Mouse (Mus musculus) heart, embryonic 11.5 days (tissue): Measurements from ENCODE around the gene Gm20696. TPM values are rescaled to one million over a fixed set of nuclear protein-coding genes. Genes with fewer than 3 reads are reported as not detected.
A peak's percentile ranks its signal among the peaks of the same experiment; 100 is the strongest.

Experiments
- ATAC-seq: fragments of 200-750 bp; cut with Nextera tagmentation; replicated peaks from 2 replicates; pipeline ENCODE4 v1.8.0; 2017; ENCODE audit warnings: moderate library complexity; ENCODE audit not compliant: insufficient number of reproducible peaks, low FRiP score, low TSS enrichment
- H3K27ac ChIP-seq: fragments of 300-500 bp; sonication (generic); 2 replicates; pipeline ENCODE4 v1.5.1; 2014; ENCODE audit warnings: mild to moderate bottlenecking, low read depth, low read length
- H3K27me3 ChIP-seq: fragments of 300-500 bp; sonication (generic); 2 replicates; pipeline ENCODE4 v1.6.1; 2014; ENCODE audit warnings: mild to moderate bottlenecking, low read length, mixed read lengths; ENCODE audit not compliant: control insufficient read depth, insufficient read depth
- H3K36me3 ChIP-seq: fragments of 300-500 bp; sonication (generic); 2 replicates; pipeline ENCODE4 v1.6.1; 2014; ENCODE audit warnings: mild to moderate bottlenecking, low read length, moderate library complexity, mixed read lengths; ENCODE audit not compliant: control insufficient read depth, insufficient read depth
- H3K4me1 ChIP-seq: fragments of 300-500 bp; sonication (generic); 2 replicates; pipeline ENCODE4 v1.6.1; 2014; ENCODE audit warnings: low read length; ENCODE audit not compliant: control insufficient read depth, insufficient read depth
- H3K4me2 ChIP-seq: fragments of 300-500 bp; sonication (generic); 2 replicates; pipeline ENCODE4 v1.6.1; 2014; ENCODE audit warnings: mild to moderate bottlenecking, moderate library complexity
- H3K4me3 ChIP-seq: fragments of 300-500 bp; sonication (generic); 2 replicates; pipeline ENCODE4 v1.5.1; 2014; ENCODE audit warnings: low read depth, low read length
- H3K9ac ChIP-seq: fragments of 300-500 bp; sonication (generic); 2 replicates; pipeline ENCODE4 v1.6.1; 2014; ENCODE audit warnings: mild to moderate bottlenecking, low read depth, low read length, moderate library complexity
- H3K9me3 ChIP-seq: fragments of 300-500 bp; sonication (generic); replicated peaks from 2 replicates; pipeline ENCODE4 v1.6.1; 2016; ENCODE audit warnings: low read length; ENCODE audit not compliant: control insufficient read depth
- WGBS: fragments of 180-500 bp; shearing (Covaris S2); extraction: QIAGEN DNeasy Blood & Tissue Kit; methylation state at CpG from one replicate; pipeline ENCODE4 v1.1.7; 2014; ENCODE audit not compliant: insufficient replicate concordance; 5-methylcytosine and 5-hydroxymethylcytosine counted together
- polyA plus RNA-seq: library from polyadenylated mRNA; unstranded; fragments of >200 nt; fragmentation: Nextera tagmentation; extraction: Ambion mirVana; gene quantifications from 2 replicates; pipeline ENCODE4 v1.2.1, GENCODE M21; 2014

The Gm20696 gene
- polyA plus RNA-seq, 1 experiment from 2014 or later, result 4.0 TPM

GRCm38 (mm10) chr6:99447447-99447846, 219.2 kb downstream of the Gm20696 start:
- H3K4me1 ChIP-seq, result peaks cover 19% of the 10 kb centered on the region
- no peaks in the 10 kb centered on the region for H3K27me3 ChIP-seq
- H3K4me2 ChIP-seq, result no peak overlapping the region
- H3K36me3 ChIP-seq, result no peaks in the 10 kb centered on the region
- H3K4me3 ChIP-seq, result no peak overlapping the region
- 74% methylated on average over 4 of the region's 4 CpGs for WGBS
- H3K27ac ChIP-seq, result no peak overlapping the region
- no peaks in the 10 kb centered on the region for H3K9me3 ChIP-seq
- no peak for ATAC-seq
- no peak overlapping the region for H3K9ac ChIP-seq

DNA sequence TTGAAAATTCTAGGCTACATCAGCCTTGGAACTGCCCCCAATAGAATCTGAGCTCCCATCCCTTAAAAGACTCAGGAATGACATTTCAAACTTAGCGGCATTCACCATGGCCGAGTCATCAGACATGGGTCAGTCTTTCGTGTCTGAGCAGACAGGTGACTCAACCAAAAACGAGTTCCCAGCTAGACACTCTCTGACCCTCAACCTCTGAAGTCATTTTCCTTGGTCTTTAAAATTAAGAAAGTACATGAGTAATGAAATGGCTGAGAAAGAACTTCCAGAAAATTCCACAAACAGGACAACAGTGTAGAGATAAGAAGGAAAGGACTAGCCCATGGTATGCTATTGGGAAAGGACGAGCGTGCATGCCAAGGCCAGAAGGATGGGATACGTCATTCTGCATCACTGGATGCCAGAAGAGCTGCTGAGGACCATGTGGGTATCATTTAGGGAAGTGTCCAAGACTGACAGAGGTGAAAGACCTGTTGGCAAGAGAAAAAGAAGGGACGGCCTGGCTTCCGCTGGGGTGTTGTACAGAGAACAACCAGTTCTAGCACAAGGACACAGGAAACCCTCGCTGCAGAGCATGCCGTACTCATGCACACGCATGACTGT, 219.7 kb downstream of the Gm20696 start:
- no peak overlapping the region for H3K4me2 ChIP-seq
- WGBS, result 81% methylated on average over 12 of the region's 12 CpGs

DNA sequence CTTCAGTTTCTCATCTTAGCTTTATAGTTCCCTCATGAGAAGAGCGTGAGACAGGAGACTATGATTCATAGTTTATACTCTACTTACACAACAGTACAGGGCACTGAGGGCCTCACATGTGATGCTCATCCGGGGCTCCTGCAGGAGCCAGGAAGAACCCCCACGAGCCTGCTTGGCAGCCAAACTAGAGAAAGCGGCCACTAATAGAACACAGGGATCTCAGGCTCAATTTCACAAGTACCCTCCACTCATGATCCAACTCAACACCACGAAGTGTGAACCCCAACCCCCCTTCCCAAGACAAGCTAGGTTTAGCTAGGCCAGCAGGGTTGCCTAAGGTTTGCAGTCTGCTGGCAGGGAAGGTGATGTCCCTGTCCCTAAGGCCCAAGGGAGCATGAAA, 223.1 kb downstream of the Gm20696 start:
- no peak for ATAC-seq
- H3K27me3 ChIP-seq, result no peaks in the 10 kb centered on the region
- no peak overlapping the region for H3K4me3 ChIP-seq
- no peak overlapping the region for H3K4me2 ChIP-seq
- 62% methylated on average over 5 of the region's 5 CpGs for WGBS
- H3K27ac ChIP-seq, result no peak overlapping the region
- no peaks in the 10 kb centered on the region for H3K9me3 ChIP-seq
- no peak overlapping the region for H3K9ac ChIP-seq
- peaks cover 20% of the 10 kb centered on the region for H3K4me1 ChIP-seq
- H3K36me3 ChIP-seq, result no peaks in the 10 kb centered on the region

More for the DNA sequence above, 219.7 kb downstream of the Gm20696 start:
- peaks cover 16% of the 10 kb centered on the region for H3K4me1 ChIP-seq
- ATAC-seq, result no peak
- H3K36me3 ChIP-seq, result no peaks in the 10 kb centered on the region
- no peaks in the 10 kb centered on the region for H3K27me3 ChIP-seq
- no peak overlapping the region for H3K9ac ChIP-seq
- H3K9me3 ChIP-seq, result no peaks in the 10 kb centered on the region
- H3K27ac ChIP-seq, result no peak overlapping the region
- no peak overlapping the region for H3K4me3 ChIP-seq

DNA sequence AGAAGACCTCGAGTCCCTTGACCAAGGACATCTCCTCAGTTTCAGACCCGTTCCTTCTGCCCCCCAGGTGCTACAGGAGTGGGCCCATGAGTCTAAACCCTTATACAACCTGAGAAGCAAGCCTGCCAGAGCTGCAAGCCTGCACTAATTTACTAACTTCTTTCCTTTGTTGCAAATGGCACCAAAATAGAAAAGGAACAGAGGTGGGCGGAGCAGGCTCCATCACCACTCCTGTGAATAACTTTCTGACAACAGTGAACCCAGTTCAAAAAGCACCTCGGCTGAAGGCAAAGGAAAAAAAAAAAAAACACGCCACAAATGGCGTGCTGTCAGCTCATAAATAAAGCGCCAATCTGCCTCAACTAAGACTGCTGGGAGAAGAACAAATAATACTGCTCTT, 225.5 kb downstream of the Gm20696 start:
- Histone ChIP-seq H3K9ac (no peak overlapping the region), H3K27me3 (no peaks in the 10 kb centered on the region)

DNA sequence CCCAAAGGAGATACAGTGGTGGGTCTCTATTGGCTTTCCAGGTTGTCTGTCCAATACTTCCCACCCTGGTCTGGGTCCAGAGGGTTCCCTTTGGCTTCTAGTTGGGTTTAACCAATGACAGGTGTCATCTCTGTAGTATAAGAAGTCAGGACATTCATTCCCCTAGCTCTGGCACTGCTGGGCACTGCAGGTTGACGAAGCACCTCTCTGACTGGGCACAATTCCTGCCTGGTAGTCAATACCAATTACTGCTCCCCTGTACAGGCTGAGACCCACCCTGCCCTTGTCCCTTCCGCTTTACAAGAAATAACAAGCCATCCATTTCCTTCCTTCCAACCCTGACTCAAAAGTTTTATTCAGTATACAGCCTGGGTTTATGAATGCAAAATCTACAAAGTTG, 226.0 kb downstream of the Gm20696 start:
- H3K27me3 ChIP-seq, result no peaks in the 10 kb centered on the region
- H3K36me3 ChIP-seq, result no peaks in the 10 kb centered on the region
- no peak overlapping the region for H3K4me3 ChIP-seq
- 97% methylated on average over 2 of the region's 2 CpGs for WGBS
- ATAC-seq, result no peak
- H3K4me1 ChIP-seq, result peaks cover 20% of the 10 kb centered on the region
- H3K9me3 ChIP-seq, result no peaks in the 10 kb centered on the region
- peak overlapping the region; percentile 57; the same call in 1 of the 2 replicates for H3K27ac ChIP-seq
- H3K4me2 ChIP-seq, result no peak overlapping the region
- H3K9ac ChIP-seq, result no peak overlapping the region

More for the DNA sequence above, 225.5 kb downstream of the Gm20696 start:
- Histone ChIP-seq H3K9me3 (no peaks in the 10 kb centered on the region), H3K4me2 (no peak overlapping the region), H3K27ac (no peak overlapping the region), H3K36me3 (no peaks in the 10 kb centered on the region), H3K4me3 (no peak overlapping the region), H3K4me1 (peaks cover 20% of the 10 kb centered on the region)
- WGBS, result 61% methylated on average over 7 of the region's 7 CpGs
- ATAC-seq, result no peak

DNA sequence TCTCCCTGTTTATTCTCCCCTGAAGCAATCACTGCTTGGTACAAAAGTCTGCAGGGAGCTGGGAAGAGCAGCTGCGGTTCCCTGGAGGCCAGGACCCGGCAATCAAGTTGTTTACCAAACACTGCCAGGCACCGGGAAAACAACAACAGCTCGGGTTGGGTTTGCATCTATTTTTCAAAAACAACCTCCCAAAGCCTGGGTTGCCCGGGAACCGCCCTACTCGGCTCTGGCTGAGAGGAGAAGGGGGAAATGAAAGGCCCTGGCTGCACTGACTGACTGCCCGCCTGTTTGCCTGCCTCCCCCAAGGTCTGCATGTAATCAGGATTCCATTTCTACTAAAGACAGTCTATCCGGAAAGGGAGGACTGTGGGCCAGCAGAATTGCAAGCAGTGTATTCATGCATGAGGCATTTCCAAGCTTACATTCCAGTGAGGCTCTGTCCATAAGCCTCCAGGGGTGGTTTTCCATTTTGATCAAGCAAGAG, 226.7 kb downstream of the Gm20696 start:
- Histone ChIP-seq H3K9me3 (no peaks in the 10 kb centered on the region), H3K4me1 (peaks cover 20% of the 10 kb centered on the region), H3K36me3 (0 out of 2 replicates have a peak, but pooled peaks cover 1% of the 10 kb centered on the region), H3K27me3 (no peaks in the 10 kb centered on the region), H3K4me2 (peak overlapping the region; percentile 34), H3K9ac (peak overlapping the region; percentile 17), H3K27ac (peak overlapping the region; percentile 57), H3K4me3 (no peak overlapping the region)
- no peak for ATAC-seq
- WGBS, result 10% methylated on average over 9 of the region's 9 CpGs

- Histone ChIP-seq H3K27me3 (no peaks in the 10 kb centered on the region), H3K4me3 (no peak overlapping the region), H3K36me3 (0 out of 2 replicates have a peak, but pooled peaks cover 3% of the 10 kb centered on the region), H3K27ac (peak overlapping the region; percentile 57; the same call in 1 of the 2 replicates), H3K4me2 (peak overlapping the region; percentile 34), H3K4me1 (peaks cover 20% of the 10 kb centered on the region), H3K9ac (peak overlapping the region; percentile 17), H3K9me3 (no peaks in the 10 kb centered on the region)
- 31% methylated on average over 9 of the region's 9 CpGs for WGBS
- ATAC-seq, result no peak
Observed at GRCm38 (mm10) chr6:99439214-99439877, 227.3 kb downstream of the Gm20696 start.

- no peak for ATAC-seq
- Histone ChIP-seq H3K4me3 (no peak overlapping the region), H3K27me3 (no peaks in the 10 kb centered on the region), H3K36me3 (0 out of 2 replicates have a peak, but pooled peaks cover 3% of the 10 kb centered on the region), H3K9ac (no peak overlapping the region), H3K27ac (no peak overlapping the region), H3K9me3 (no peaks in the 10 kb centered on the region), H3K4me1 (peaks cover 20% of the 10 kb centered on the region), H3K4me2 (no peak overlapping the region)
- WGBS, result 80% methylated on average over 6 of the region's 6 CpGs
Observed at GRCm38 (mm10) chr6:99436371-99436770, 230.2 kb downstream of the Gm20696 start.
